Mouse (Mus musculus): ENCODE measurements at regions not wholly inside any gene's neighbourhood (a gene's known extent, or its start where the extent isn't known, plus 50 kb on each side); places are given as distances from the start of the nearest gene placed in this dataset.
A peak's percentile ranks its signal among the peaks of the same experiment; 100 is the strongest.

- Histone ChIP-seq H3K27me3 (replicated peaks) (no peaks in the 10 kb centered on the region), H3K4me2 (no peak overlapping the region), H3K9me3 (replicated peaks) (no peaks in the 10 kb centered on the region), H3K4me1 (peaks cover 30% of the 10 kb centered on the region), H3K9ac (no peak overlapping the region), H3K27ac (no peak overlapping the region), H3K4me3 (no peak overlapping the region), H3K36me3 (no peaks in the 10 kb centered on the region)
- ATAC-seq: no peak
- WGBS (ENCODE audit: insufficient replicate concordance): 59% methylated on average over 5 of the region's 5 CpGs
These were observed 57.6 kb upstream of the Myb start for GRCm38 (mm10) chr10:21218431-21218830.

- Histone ChIP-seq H3K27ac (peak overlapping the region; percentile 83), H3K36me3 (no peaks in the 10 kb centered on the region), H3K4me2 (peak overlapping the region; percentile 30), H3K4me1 (peaks cover 30% of the 10 kb centered on the region), H3K9ac (no peak overlapping the region), H3K9me3 (replicated peaks) (0 out of 2 replicates have a peak, but pooled peaks cover 6% of the 10 kb centered on the region), H3K4me3 (no peak overlapping the region), H3K27me3 (replicated peaks) (no peaks in the 10 kb centered on the region)
- ATAC-seq: peak; percentile 14; the same call in 1 of the 2 replicates
- whole genome bisulfite sequencing (ENCODE audit: insufficient replicate concordance): 73% methylated on average over 3 of the region's 3 CpGs
These were observed 60.0 kb upstream of the Myb start for GRCm38 (mm10) chr10:21220795-21221194.

GRCm38 (mm10) chr10:21221290-21221926 is 60.6 kb upstream of the Myb start:
- Histone ChIP-seq H3K36me3 (no peaks in the 10 kb centered on the region), H3K27me3 (replicated peaks) (no peaks in the 10 kb centered on the region), H3K9ac (no peak overlapping the region), H3K9me3 (replicated peaks) (0 out of 2 replicates have a peak, but pooled peaks cover 6% of the 10 kb centered on the region), H3K4me1 (peaks cover 31% of the 10 kb centered on the region), H3K4me3 (no peak overlapping the region), H3K4me2 (peak overlapping the region; percentile 30), H3K27ac (peak overlapping the region; percentile 83)
- 27% methylated on average over 4 of the region's 4 CpGs for WGBS (ENCODE audit: insufficient replicate concordance)
- ATAC-seq: peak; percentile 85

GRCm38 (mm10) chr10:21222104-21223034 is 61.6 kb upstream of the Myb start:
- no peak for ATAC-seq
- Histone ChIP-seq H3K27me3 (replicated peaks) (no peaks in the 10 kb centered on the region), H3K36me3 (no peaks in the 10 kb centered on the region), H3K4me1 (peaks cover 40% of the 10 kb centered on the region), H3K9ac (no peak overlapping the region), H3K27ac (peak overlapping the region; percentile 83), H3K4me2 (peak overlapping the region; percentile 30; the same call in 1 of the 2 replicates), H3K9me3 (replicated peaks) (0 out of 2 replicates have a peak, but pooled peaks cover 6% of the 10 kb centered on the region), H3K4me3 (no peak overlapping the region)
- 50% methylated on average over 9 of the region's 9 CpGs for WGBS (ENCODE audit: insufficient replicate concordance)

- 77% methylated on average over 8 of the region's 8 CpGs for WGBS (ENCODE audit: insufficient replicate concordance)
- Histone ChIP-seq H3K4me2 (no peak overlapping the region), H3K36me3 (no peaks in the 10 kb centered on the region), H3K4me3 (no peak overlapping the region), H3K4me1 (peaks cover 48% of the 10 kb centered on the region), H3K27me3 (replicated peaks) (no peaks in the 10 kb centered on the region), H3K9ac (no peak overlapping the region), H3K27ac (peak overlapping the region; percentile 68), H3K9me3 (replicated peaks) (0 out of 2 replicates have a peak, but pooled peaks cover 6% of the 10 kb centered on the region)
- no peak for ATAC-seq
These were observed 62.5 kb upstream of the Myb start for GRCm38 (mm10) chr10:21223104-21223910.

GRCm38 (mm10) chr10:21224229-21224628 is 63.4 kb upstream of the Myb start:
- Histone ChIP-seq H3K27ac (no peak overlapping the region), H3K4me1 (peaks cover 52% of the 10 kb centered on the region), H3K9me3 (replicated peaks) (0 out of 2 replicates have a peak, but pooled peaks cover 6% of the 10 kb centered on the region), H3K36me3 (no peaks in the 10 kb centered on the region), H3K4me3 (no peak overlapping the region), H3K9ac (no peak overlapping the region), H3K27me3 (replicated peaks) (no peaks in the 10 kb centered on the region), H3K4me2 (no peak overlapping the region)
- ATAC-seq: no peak
- WGBS (ENCODE audit: insufficient replicate concordance): 84% methylated on average over 5 of the region's 5 CpGs

- Histone ChIP-seq H3K4me1 (peaks cover 42% of the 10 kb centered on the region), H3K4me3 (no peak overlapping the region), H3K27ac (peak overlapping the region; percentile 55; the same call in 1 of the 2 replicates), H3K9ac (no peak overlapping the region), H3K4me2 (no peak overlapping the region), H3K9me3 (replicated peaks) (0 out of 2 replicates have a peak, but pooled peaks cover 6% of the 10 kb centered on the region), H3K27me3 (replicated peaks) (no peaks in the 10 kb centered on the region), H3K36me3 (no peaks in the 10 kb centered on the region)
- WGBS (ENCODE audit: insufficient replicate concordance): 63% methylated on average over 7 of the region's 7 CpGs
- ATAC-seq: no peak
These were observed 65.4 kb upstream of the Myb start for GRCm38 (mm10) chr10:21226210-21226609.

- Histone ChIP-seq H3K4me3 (no peak overlapping the region), H3K36me3 (no peaks in the 10 kb centered on the region), H3K4me1 (peaks cover 28% of the 10 kb centered on the region), H3K27me3 (replicated peaks) (no peaks in the 10 kb centered on the region), H3K9ac (no peak overlapping the region), H3K27ac (peak overlapping the region; percentile 14; the same call in 1 of the 2 replicates), H3K9me3 (replicated peaks) (0 out of 2 replicates have a peak, but pooled peaks cover 6% of the 10 kb centered on the region), H3K4me2 (no peak overlapping the region)
- WGBS (ENCODE audit: insufficient replicate concordance): 66% methylated on average over 9 of the region's 9 CpGs
- ATAC-seq: no peak
These were observed 67.0 kb upstream of the Myb start for GRCm38 (mm10) chr10:21227764-21228163.

- peak overlapping the region; percentile 13; the same call in 1 of the 2 replicates for H3K4me3 ChIP-seq
- 0 out of 2 replicates have a peak, but pooled peaks cover 6% of the 10 kb centered on the region for H3K9me3 ChIP-seq (replicated peaks)
- WGBS (ENCODE audit: insufficient replicate concordance): 15% methylated on average over 7 of the region's 7 CpGs
- H3K36me3 ChIP-seq: no peaks in the 10 kb centered on the region
- no peaks in the 10 kb centered on the region for H3K27me3 ChIP-seq (replicated peaks)
- ATAC-seq: peak; percentile 99
- peaks cover 26% of the 10 kb centered on the region for H3K4me1 ChIP-seq
- peak overlapping the region; percentile 61 for H3K4me2 ChIP-seq
- peak overlapping the region; percentile 69 for H3K27ac ChIP-seq
- H3K9ac ChIP-seq: peak overlapping the region; percentile 32; the same call in 1 of the 2 replicates
These were observed 67.2 kb upstream of the Hbs1l start for GRCm38 (mm10) chr10:21228557-21228956.

GRCm38 (mm10) chr10:21235172-21235571 is 60.6 kb upstream of the Hbs1l start:
- Histone ChIP-seq H3K36me3 (no peaks in the 10 kb centered on the region), H3K9ac (no peak overlapping the region), H3K9me3 (replicated peaks) (no peaks in the 10 kb centered on the region), H3K4me1 (peaks cover 15% of the 10 kb centered on the region), H3K27me3 (replicated peaks) (no peaks in the 10 kb centered on the region), H3K27ac (no peak overlapping the region), H3K4me3 (no peak overlapping the region), H3K4me2 (no peak overlapping the region)
- 44% methylated on average over 1 of the region's 1 CpGs for WGBS (ENCODE audit: insufficient replicate concordance)
- ATAC-seq: no peak

GRCm38 (mm10) chr10:21237000-21237399 is 58.8 kb upstream of the Hbs1l start:
- H3K4me1 ChIP-seq: peaks cover 33% of the 10 kb centered on the region
- H3K27ac ChIP-seq: no peak overlapping the region
- no peaks in the 10 kb centered on the region for H3K9me3 ChIP-seq (replicated peaks)
- H3K4me3 ChIP-seq: no peak overlapping the region
- 75% methylated on average over 1 of the region's 1 CpGs for WGBS (ENCODE audit: insufficient replicate concordance)
- no peak overlapping the region for H3K4me2 ChIP-seq
- ATAC-seq: no peak
- H3K27me3 ChIP-seq (replicated peaks): no peaks in the 10 kb centered on the region
- H3K36me3 ChIP-seq: no peaks in the 10 kb centered on the region
- no peak overlapping the region for H3K9ac ChIP-seq
